Mouse (Mus musculus) B cell, adult (primary cell): ENCODE results near the gene Gh. TPM values are rescaled to one million over a fixed set of nuclear protein-coding genes. Genes with fewer than 3 reads are reported as not detected.

Source experiments
- total RNA-seq: library from RNA; stranded (reverse); gene quantifications from 4 replicates; pipeline ENCODE4 v1.2.4, GENCODE M21; 2023; ENCODE audit not compliant: inconsistent age

Gene Gh
- 8.3 to 13.3 TPM (median 9.1 TPM) in 4 replicates for total RNA-seq

DNA sequence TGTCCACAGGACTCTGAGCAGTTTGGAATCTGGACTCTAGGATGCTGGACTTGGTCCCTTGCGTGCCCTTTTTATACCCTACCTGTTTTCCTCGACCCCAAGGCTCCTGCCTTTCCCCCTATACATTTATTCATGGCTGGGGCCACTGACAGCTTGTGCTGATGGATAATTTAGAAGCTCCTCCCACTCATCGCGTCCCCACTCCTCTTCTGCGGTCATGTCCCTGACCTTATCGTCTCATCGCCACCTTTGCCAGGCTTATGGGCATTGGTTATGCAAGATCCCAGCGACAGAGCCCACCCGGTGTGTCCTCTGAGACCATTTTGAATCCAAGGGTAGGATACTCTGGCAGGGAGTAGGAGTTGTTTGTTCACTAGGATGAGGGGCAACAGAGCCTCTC is at the start of gene Gh:
TSS of gene Gh (minus strand) at position 101 of the 400 bp plus-strand sequence.

DNA sequence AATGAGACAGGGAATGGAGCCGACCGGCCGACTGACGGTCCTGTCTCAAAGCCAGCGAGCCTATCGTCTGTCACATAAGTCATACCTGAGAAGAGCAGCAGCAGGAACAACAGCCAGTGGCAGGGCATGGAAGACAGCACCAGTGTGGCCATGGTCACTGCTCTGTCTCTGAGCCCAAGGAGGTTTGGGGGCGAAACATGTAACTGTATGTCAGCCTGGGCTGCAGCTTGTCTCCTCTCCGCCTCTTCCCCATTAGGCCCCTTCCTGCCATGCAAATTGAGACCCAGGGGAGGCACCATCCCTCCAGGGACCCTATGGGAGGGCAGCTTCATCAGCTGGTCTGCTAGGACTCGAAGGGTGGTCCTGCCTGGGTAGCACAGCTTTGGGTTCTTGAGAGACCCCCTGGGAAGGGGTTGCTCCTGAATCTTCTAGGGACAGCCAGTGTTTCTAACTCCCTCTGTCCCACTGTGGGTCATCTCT is 12.7 kb upstream of the Gh start, which contains the start of gene Cd79b:
TSS of gene Cd79b (minus strand) at position 430 of the 480 bp plus-strand sequence.

DNA sequence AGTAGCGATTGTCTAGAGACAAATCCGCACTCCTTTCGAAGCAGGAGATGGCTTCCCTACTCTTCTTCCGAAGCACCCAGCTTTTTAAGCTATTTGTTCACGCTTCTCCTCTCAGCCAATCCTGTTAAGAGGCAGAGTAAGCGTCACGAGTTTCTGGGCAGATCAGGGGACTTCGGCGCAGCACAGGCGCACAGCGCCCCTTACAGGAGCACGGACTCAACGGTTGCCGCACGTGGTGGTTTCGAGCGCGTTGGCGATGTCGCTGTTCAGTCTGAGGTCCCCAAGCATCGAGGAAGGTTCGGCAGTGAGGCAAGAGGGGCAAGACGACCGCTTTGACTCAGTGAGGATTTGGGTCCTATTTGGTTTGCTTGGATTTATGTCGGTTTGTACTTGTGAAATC is 25.2 kb downstream of the Gh start, which contains the start of gene Tcam1:
TSS of gene Tcam1 (plus strand) at position 219 of the 400 bp plus-strand sequence.

GRCm38 (mm10) chr11:106272644-106273310 is 28.9 kb downstream of the Gh start, which contains the start of gene Smarcd2:
TSS of gene Smarcd2 (minus strand) at chr11:106272972.

DNA sequence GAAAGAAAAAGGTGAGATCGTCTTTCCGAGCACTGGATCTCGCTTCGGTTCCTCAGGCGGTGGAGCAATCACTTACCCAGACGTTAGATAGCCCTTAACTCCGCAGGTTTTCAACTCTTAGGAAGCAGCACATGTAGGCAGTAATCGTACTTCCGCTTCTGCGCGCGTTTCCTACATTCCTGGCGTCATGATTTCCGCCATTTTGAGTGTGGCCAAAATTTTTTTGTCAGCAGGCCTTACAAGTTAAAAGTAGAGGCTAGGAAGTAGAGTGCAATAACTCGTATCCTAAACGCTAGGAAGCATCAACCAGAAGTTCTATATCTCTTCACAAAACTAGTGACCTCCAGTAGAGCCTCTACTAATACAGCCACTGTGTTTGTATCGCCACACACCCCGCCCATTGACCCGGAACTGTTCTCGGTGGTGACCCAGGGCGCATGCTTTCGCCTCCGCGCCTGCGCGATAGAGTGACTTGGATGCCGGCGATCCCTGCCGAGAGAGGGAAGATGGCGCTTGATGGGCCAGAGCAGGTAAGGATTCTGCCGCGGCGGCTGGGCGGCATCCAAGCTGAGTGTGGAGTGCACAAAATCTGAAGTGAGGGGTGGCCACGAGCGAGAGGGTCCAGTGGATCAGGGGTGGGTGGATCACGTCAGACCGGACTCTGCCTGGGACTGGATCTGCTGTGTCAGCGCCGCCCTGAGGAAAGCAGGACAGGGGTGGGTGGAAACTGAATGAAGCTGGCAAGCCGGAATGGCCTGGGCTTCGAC is 45.8 kb downstream of the Gh start, which contains the start of the genes Ftsj3 and Psmc5:
TSS of gene Ftsj3 (minus strand) at position 395 of the 767 bp plus-strand sequence.
TSS of gene Psmc5 (plus strand) at position 470 of the 767 bp plus-strand sequence.

Other genes with a start within 250 kb of the Gh start
- gene Taco1, start 235.8 kb downstream of the Gh start, total RNA-seq: 5.2 to 8.4 TPM (median 7.6 TPM) in 4 replicates
- 124 to 129 TPM (median 126 TPM) in 4 replicates for gene Map3k3, start 217.3 kb downstream of the Gh start, total RNA-seq
- gene Gm10840, start 141.0 kb downstream of the Gh start, total RNA-seq: 5.4 to 8.3 TPM (median 7.5 TPM) in 4 replicates
- gene Limd2, start 141.0 kb downstream of the Gh start, total RNA-seq: 461 to 507 TPM (median 495 TPM) in 4 replicates
- gene Strada, start 99.7 kb downstream of the Gh start, total RNA-seq: 38.4 to 47.5 TPM (median 40.2 TPM) in 4 replicates
- 38.3 to 41.8 TPM (median 41.1 TPM) in 4 replicates for gene Ccdc47, start 85.5 kb downstream of the Gh start, total RNA-seq
- 65.5 to 75.6 TPM (median 66.4 TPM) in 4 replicates for gene Ddx42, start 84.9 kb downstream of the Gh start, total RNA-seq
- gene Ftsj3, start 45.8 kb downstream of the Gh start, total RNA-seq: 70.2 to 79.6 TPM (median 73.7 TPM) in 4 replicates
- gene Psmc5, start 45.7 kb downstream of the Gh start, total RNA-seq: 53.8 to 56.1 TPM (median 55.2 TPM) in 4 replicates
- 144 to 162 TPM (median 152 TPM) in 4 replicates for gene Smarcd2, start 28.9 kb downstream of the Gh start, total RNA-seq
- 0.15 to 0.39 TPM (median 0.30 TPM) in 3 of 4 replicates, not detected in the other for gene Tcam1, start 25.2 kb downstream of the Gh start, total RNA-seq
- 1,392 to 1,524 TPM (median 1,430 TPM) in 4 replicates for gene Cd79b, start 12.9 kb upstream of the Gh start, total RNA-seq
- 19.4 to 26.9 TPM (median 20.8 TPM) in 4 replicates for gene Scn4a, start 51.4 kb upstream of the Gh start, total RNA-seq
- gene Prr29, start 63.6 kb upstream of the Gh start, total RNA-seq: not detected in 4 replicates
- 79.2 to 90.0 TPM (median 84.4 TPM) in 4 replicates for gene Icam2, start 86.2 kb upstream of the Gh start, total RNA-seq
- 9.8 to 12.4 TPM (median 10.6 TPM) in 4 replicates for gene Ern1, start 186.0 kb upstream of the Gh start, total RNA-seq